Comparison of ENCODE assay signal across 13 mouse cellular contexts in genomic region chr1:184963121-184963693, GRCm38 (mm10). TPM values are rescaled to one million over a fixed set of nuclear protein-coding genes. Genes with fewer than 3 reads are reported as not detected.
DNase-seq lines count a peak whose midpoint lies in the region; ATAC-seq and TF ChIP-seq lines count a peak whose summit lies in the region.
"Had no signal": no experiment of that assay in that cellular context is flagged by ENCODE, and none has a peak within 500 bp of the region (broad histone marks: within the 10 kb centered on the region; RNA-seq: fewer than 3 reads in every experiment).

No protein-coding gene starts in this region.

- no peaks in the 10 kb centered on the region for H3K9me3 ChIP-seq in heart, embryonic 16.5 days (replicated peaks; ENCODE audit: control insufficient read depth, low read length)
- H3K9me3 ChIP-seq in embryonic facial prominence, embryonic 14.5 days (ENCODE audit: control insufficient read depth, low read length) = peaks cover 12% of the 10 kb centered on the region; the same call in 1 of the 2 replicates
- peaks cover 4% of the 10 kb centered on the region; the same call in 1 of the 2 replicates for H3K9me3 ChIP-seq in limb, embryonic 14.5 days (ENCODE audit: control insufficient read depth, low read length)
- no peaks in the 10 kb centered on the region for H3K9me3 ChIP-seq in stomach, embryonic 16.5 days (replicated peaks; ENCODE audit: control insufficient read depth, low read length)

- WGBS in heart, embryonic 16.5 days = 31% methylated on average over 12 of the region's 12 CpGs
- 71% methylated on average over 12 of the region's 12 CpGs for WGBS in embryonic facial prominence, embryonic 14.5 days
- WGBS in limb, embryonic 14.5 days = 75% methylated on average over 12 of the region's 12 CpGs
- 50% methylated on average over 12 of the region's 12 CpGs for WGBS in stomach, embryonic 16.5 days

- peak overlapping the region; percentile 26; the same call in 1 of the 2 replicates for H3K4me2 ChIP-seq in heart, embryonic 16.5 days (ENCODE audit: low read depth, low read length)
- H3K4me2 ChIP-seq in embryonic facial prominence, embryonic 14.5 days (ENCODE audit: low read depth, low read length) = no peak overlapping the region
- no peak overlapping the region for H3K4me2 ChIP-seq in limb, embryonic 14.5 days (replicated peaks; ENCODE audit: low read depth, low read length, severe bottlenecking)
- H3K4me2 ChIP-seq in stomach, embryonic 16.5 days (ENCODE audit: low read depth, low read length) = no peak overlapping the region
- H3K4me2 ChIP-seq: hindbrain, embryonic 12.5 days had no signal

- no peak overlapping the region for H3K4me3 ChIP-seq in heart, embryonic 16.5 days (ENCODE audit: low read length)
- no peak overlapping the region for H3K4me3 ChIP-seq in embryonic facial prominence, embryonic 14.5 days (ENCODE audit: low read depth, low read length)
- H3K4me3 ChIP-seq in limb, embryonic 14.5 days (replicated peaks; ENCODE audit: low read length) = no peak overlapping the region
- H3K4me3 ChIP-seq in stomach, embryonic 16.5 days (replicated peaks; ENCODE audit: low read length) = no peak overlapping the region
- H3K4me3 ChIP-seq: erythroblast, embryonic 14.5 days; hindbrain, embryonic 12.5 days had no signal

- no peak overlapping the region for H3K27ac ChIP-seq in heart, embryonic 16.5 days (ENCODE audit: low read length)
- H3K27ac ChIP-seq in embryonic facial prominence, embryonic 14.5 days (replicated peaks; ENCODE audit: low read depth, low read length) = no peak overlapping the region
- no peak overlapping the region for H3K27ac ChIP-seq in limb, embryonic 14.5 days (replicated peaks; ENCODE audit: low read depth, low read length)
- H3K27ac ChIP-seq in stomach, embryonic 16.5 days (ENCODE audit: low read length) = no peak overlapping the region
- H3K27ac ChIP-seq: hindbrain, embryonic 12.5 days; macrophage had no signal

- no peaks in the 10 kb centered on the region for H3K27me3 ChIP-seq in heart, embryonic 16.5 days (ENCODE audit: control insufficient read depth, insufficient read depth, low read length)
- no peaks in the 10 kb centered on the region for H3K27me3 ChIP-seq in embryonic facial prominence, embryonic 14.5 days (replicated peaks; ENCODE audit: control insufficient read depth, insufficient read depth, low read length)
- no peaks in the 10 kb centered on the region for H3K27me3 ChIP-seq in limb, embryonic 14.5 days (ENCODE audit: control insufficient read depth, insufficient read depth, low read length)
- no peaks in the 10 kb centered on the region for H3K27me3 ChIP-seq in stomach, embryonic 16.5 days (ENCODE audit: control insufficient read depth, insufficient read depth, low read length)
- H3K27me3 ChIP-seq: hindbrain, embryonic 12.5 days had no signal

- TF ChIP-seq POLR2A in limb, embryonic 14.5 days (IDR thresholded peaks at IDR 0.05; ENCODE audit: borderline replicate concordance, extremely low read depth, insufficient read depth, insufficient read length) = no peak

- intact Hi-C loops in heart, postnatal 10 days (cut with DNase I) = no loop called here

- H3K36me3 ChIP-seq in heart, embryonic 16.5 days (ENCODE audit: control insufficient read depth, insufficient read depth) = no peaks in the 10 kb centered on the region
- peaks cover 6% of the 10 kb centered on the region; the same call in 1 of the 2 replicates for H3K36me3 ChIP-seq in embryonic facial prominence, embryonic 14.5 days (ENCODE audit: control insufficient read depth, insufficient read depth, low read length)
- no peaks in the 10 kb centered on the region for H3K36me3 ChIP-seq in limb, embryonic 14.5 days (ENCODE audit: control insufficient read depth, insufficient read depth, low read length)
- H3K36me3 ChIP-seq in stomach, embryonic 16.5 days (ENCODE audit: control insufficient read depth, insufficient read depth, low read length) = no peaks in the 10 kb centered on the region

- peaks cover 6% of the 10 kb centered on the region for H3K4me1 ChIP-seq in heart, embryonic 16.5 days (ENCODE audit: control insufficient read depth, insufficient read depth, low read length)
- H3K4me1 ChIP-seq in embryonic facial prominence, embryonic 14.5 days (ENCODE audit: control insufficient read depth, insufficient read depth, low read length) = no peaks in the 10 kb centered on the region
- no peaks in the 10 kb centered on the region for H3K4me1 ChIP-seq in limb, embryonic 14.5 days (ENCODE audit: control insufficient read depth, insufficient read depth, low read length)
- peaks cover 16% of the 10 kb centered on the region for H3K4me1 ChIP-seq in stomach, embryonic 16.5 days (ENCODE audit: control insufficient read depth, insufficient read depth, low read length)
- H3K4me1 ChIP-seq: hindbrain, embryonic 12.5 days had no signal

- ATAC-seq in heart, embryonic 16.5 days (replicated peaks; ENCODE audit: extremely low read depth, insufficient read depth, low FRiP score) = no peak
- ATAC-seq in embryonic facial prominence, embryonic 14.5 days (ENCODE audit: low read depth) = peak; percentile 48; the same call in 1 of the 2 replicates
- no peak for ATAC-seq in limb, embryonic 14.5 days (ENCODE audit: low FRiP score, low read depth)
- peak; percentile 49; the same call in 1 of the 2 replicates for ATAC-seq in stomach, embryonic 16.5 days (ENCODE audit: insufficient read depth, low FRiP score)

- no peak overlapping the region for H3K9ac ChIP-seq in heart, embryonic 16.5 days (ENCODE audit: low read length)
- H3K9ac ChIP-seq in embryonic facial prominence, embryonic 14.5 days (ENCODE audit: low read depth, low read length) = no peak overlapping the region
- H3K9ac ChIP-seq in limb, embryonic 14.5 days (ENCODE audit: low read depth, low read length, severe bottlenecking) = no peak overlapping the region
- H3K9ac ChIP-seq in stomach, embryonic 16.5 days (ENCODE audit: low read length) = no peak overlapping the region
- H3K9ac ChIP-seq: hindbrain, embryonic 12.5 days had no signal

- DNase-seq in heart, postnatal 10 days = no peak
- DNase-seq in embryonic facial prominence, embryonic 14.5 days (ENCODE audit: low spot score) = peak; percentile 74
- DNase-seq in limb, embryonic 14.5 days (ENCODE audit: low spot score) = peak; percentile 54
- DNase-seq in adrenal gland, adult 2 months = no peak
- no peak for DNase-seq in adrenal gland, adult 8-10 months
- DNase-seq: layer of hippocampus, adult 9-11 months; left cerebral cortex, postnatal 4 days; right cerebral cortex, postnatal 4 days had no signal

RNA-seq across cellular contexts. Expression of gene Mark1, which starts 36.2 kb away (rescaled TPM):
- polyA plus RNA-seq in heart, embryonic 16.5 days (2015; fragmentation: Nextera tagmentation; extraction: Ambion mirVana) = 1.6 TPM in 2 replicates
- 1 to 10 TPM; 8.7 to 9.0 TPM for total RNA-seq in heart, postnatal 10 days (2021)
- 4.0 and 4.1 TPM in 2 replicates for polyA plus RNA-seq in embryonic facial prominence, embryonic 14.5 days (2014; fragmentation: Nextera tagmentation; extraction: Ambion mirVana)
- polyA plus RNA-seq in limb, embryonic 14.5 days (2012; rRNA removed) = 16.8 and 17.5 TPM in 2 replicates
- polyA plus RNA-seq in limb, embryonic 14.5 days (2014; fragmentation: Nextera tagmentation; extraction: Ambion mirVana) = 3.6 and 4.7 TPM in 2 replicates
- 1.5 and 1.8 TPM in 2 replicates for polyA plus RNA-seq in stomach, embryonic 16.5 days (2015; fragmentation: Nextera tagmentation; extraction: Ambion mirVana)
- total RNA-seq in adrenal gland, adult 2 months (2021) = 1 to 10 TPM; 5.3 to 9.6 TPM
- polyA plus RNA-seq in adrenal gland, adult 2 months (2012; rRNA removed) = 4.5 and 4.9 TPM in 2 replicates
- total RNA-seq in adrenal gland, adult 8-10 months (2022) = 10 to 100 TPM in 1 of 4 experiments, 1 to 10 TPM in 3; 5.2 to 10.7 (median 8.5) TPM
- polyA plus RNA-seq: erythroblast, embryonic 14.5 days; macrophage had no signal

Comparison
In these comparisons a context has a peak if more than half of its experiments do, and no peak if none do; other contexts are left out.
1. ATAC-seq: peak in embryonic facial prominence, embryonic 14.5 days (single experiment) and stomach, embryonic 16.5 days (single experiment); none in heart, embryonic 16.5 days (single experiment) and limb, embryonic 14.5 days (single experiment).
2. DNase-seq: peak in embryonic facial prominence, embryonic 14.5 days (single experiment) and limb, embryonic 14.5 days (single experiment); none in heart, postnatal 10 days (0 of 2), adrenal gland, adult 2 months (single experiment) and adrenal gland, adult 8-10 months (single experiment).